Mouse (Mus musculus) kidney, adult 2 months (tissue): ENCODE results near the gene Gm11985.

Experiments
- CTCF ChIP-seq: fragments of 200-500 bp; conservative IDR thresholded peaks from 2 replicates; pipeline ENCODE4 v1.5.1; 2011; ENCODE audit warnings: low read depth, mild to moderate bottlenecking, control low read depth, low read length, moderate library complexity, mixed read lengths; ENCODE audit not compliant: insufficient read depth, insufficient read length
- POLR2A ChIP-seq: fragments of 200-500 bp; IDR thresholded peaks from one replicate; pipeline ENCODE4 v1.6.1; 2011; ENCODE audit warnings: low read depth, low read length, control low read depth

GRCm38 (mm10) chr11:7153081-7153480, 35.3 kb downstream of the Gm11985 start:
- no peak for TF ChIP-seq POLR2A
- TF ChIP-seq CTCF = no peak
